Mouse (Mus musculus): ENCODE data around the gene Bmf.

Gene Bmf

GRCm38 (mm10) chr2:118511779-118512417 lies 37.6 kb downstream of the Bmf start:
- no peak for DNase-seq

- DNase-seq = peak; percentile 85
Observed at GRCm38 (mm10) chr2:118510447-118511310, 38.8 kb downstream of the Bmf start.

DNA sequence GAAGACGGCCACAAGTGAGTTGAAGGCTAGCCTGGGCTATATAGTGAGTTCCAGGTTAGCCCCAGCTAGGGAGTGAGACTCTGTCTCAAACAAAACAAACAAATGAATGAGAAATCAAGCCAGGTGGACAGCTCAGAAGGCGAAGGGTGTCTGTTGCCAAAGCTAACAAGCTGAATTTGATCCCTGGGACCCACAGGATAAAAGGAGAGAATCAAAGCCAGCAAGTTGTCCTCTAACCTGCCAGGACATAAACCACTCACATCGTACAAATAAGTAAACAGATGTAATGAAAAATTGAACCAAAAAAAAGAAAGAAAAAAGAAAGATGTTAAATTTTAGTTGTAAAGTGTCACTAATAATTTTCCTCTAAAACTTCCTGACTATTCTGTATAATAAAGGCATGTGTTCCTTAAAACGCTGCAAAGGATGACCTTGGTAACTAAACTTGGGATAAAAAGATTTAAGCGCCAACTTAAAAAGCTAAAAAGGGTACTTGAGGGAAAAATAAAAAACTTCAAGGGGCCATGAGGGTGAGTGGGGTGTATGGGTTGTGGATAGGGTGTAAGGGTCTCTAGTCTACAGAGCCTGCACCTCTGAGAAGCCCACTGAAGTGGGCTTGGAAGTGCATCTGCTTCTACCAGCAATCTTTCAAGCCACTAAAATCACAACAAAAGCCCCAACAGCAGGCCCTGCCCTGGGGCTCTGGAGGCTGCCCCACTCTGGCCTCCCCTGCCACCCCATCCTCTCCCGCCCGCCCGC lies 39.6 kb downstream of the Bmf start:
- DNase-seq = no peak

DNA sequence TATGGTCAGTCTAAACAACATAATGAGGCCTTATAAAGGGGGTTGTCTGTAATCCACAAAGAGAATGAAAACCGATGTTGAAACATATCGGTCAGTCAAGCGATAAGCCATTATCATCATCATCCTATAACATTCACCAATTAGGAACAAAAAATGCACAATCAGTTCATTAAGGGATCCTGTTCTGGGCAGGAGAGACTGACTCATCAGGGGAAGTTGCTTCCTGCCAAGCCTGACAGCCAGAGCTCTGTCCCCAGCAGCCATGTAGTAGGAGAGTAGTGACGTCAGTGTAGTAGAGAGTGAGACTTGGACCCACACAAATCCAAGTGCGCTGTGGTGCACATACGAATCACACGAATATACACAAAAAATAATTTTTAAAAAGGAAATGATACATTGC lies 42.4 kb downstream of the Bmf start:
- DNase-seq = no peak

DNA sequence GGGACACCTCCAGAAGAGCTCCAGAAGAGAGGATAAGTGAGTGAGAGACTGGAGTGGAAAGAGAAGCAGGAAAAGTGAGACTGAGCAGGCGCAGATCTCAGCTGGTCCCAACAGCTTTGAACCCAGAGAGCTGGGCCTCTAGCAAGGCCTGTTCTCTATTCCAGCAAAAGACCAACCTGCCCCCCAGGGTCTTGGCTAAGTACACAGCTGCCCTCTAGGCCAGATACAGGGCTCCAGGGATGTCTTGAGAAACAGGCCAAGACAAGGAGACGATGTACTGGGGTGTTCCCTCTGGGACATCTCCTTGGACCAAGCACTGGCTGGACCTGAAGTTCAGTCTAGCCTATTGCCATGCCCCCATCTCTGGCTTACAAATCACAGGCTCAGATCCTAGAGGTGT lies 49.3 kb downstream of the Bmf start:
- DNase-seq = no peak

- DNase-seq = no peak
Observed at GRCm38 (mm10) chr2:118499135-118499961, 50.1 kb downstream of the Bmf start.

DNA sequence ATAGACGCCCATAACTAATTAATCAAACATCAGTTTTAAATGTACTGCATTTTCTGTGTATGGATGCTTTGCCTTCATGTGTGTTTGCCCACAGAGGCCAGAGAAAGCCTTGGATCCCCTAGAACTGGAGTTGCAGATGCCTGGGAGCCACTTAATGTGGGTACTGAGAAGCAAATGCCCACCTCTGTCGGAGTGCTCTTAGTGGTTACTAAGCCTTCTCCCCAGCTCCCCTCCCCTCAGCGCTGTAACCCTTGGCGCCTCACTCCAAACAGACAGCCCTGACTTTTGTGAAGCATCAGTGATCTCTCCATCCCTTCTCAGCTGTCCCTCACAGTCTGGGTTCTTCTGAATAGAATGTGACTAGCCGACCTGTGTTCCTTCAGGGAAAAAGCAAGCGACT lies 51.0 kb downstream of the Bmf start:
- no peak for DNase-seq

DNA sequence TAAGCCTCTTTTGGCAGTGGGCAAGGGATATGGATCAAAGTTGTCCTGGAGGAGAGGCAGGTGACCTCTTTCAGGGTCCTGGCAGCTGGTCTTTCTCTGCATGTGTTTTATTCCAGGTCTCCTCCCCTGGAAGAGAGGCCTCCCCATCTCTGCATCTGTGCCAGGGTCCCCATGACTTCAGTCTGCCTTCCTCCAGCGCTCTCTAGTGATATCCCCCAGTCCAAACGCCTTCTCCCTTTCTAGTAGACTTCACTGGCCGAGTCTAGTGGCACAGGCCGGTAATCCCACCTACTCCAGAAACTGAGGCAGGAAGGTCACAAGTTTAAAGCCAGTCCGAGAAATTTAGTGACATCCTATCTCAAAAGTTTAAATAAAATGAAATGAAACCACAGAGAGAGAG lies 51.6 kb downstream of the Bmf start:
- no peak for DNase-seq

DNA sequence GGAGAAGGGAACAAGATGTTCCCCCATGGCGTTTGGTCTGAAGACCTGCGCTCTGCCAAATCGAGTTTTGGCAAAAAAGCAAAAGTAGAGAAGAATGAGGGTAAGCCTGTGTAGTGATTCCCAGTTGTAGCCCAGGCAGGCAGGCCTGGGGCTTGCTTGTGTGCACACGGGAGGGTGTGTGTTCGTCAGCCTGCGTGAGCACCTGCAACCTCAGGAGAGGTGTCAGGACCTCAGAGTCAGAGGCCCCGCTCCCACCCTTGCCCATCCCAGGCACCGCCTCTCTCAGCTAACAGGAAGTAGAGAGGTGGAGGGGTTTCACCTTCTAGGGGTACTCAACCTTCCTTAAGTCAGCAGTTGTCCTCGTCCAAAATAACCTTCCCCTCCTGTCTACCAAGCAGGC lies 54.5 kb downstream of the Bmf start:
- DNase-seq = no peak

DNA sequence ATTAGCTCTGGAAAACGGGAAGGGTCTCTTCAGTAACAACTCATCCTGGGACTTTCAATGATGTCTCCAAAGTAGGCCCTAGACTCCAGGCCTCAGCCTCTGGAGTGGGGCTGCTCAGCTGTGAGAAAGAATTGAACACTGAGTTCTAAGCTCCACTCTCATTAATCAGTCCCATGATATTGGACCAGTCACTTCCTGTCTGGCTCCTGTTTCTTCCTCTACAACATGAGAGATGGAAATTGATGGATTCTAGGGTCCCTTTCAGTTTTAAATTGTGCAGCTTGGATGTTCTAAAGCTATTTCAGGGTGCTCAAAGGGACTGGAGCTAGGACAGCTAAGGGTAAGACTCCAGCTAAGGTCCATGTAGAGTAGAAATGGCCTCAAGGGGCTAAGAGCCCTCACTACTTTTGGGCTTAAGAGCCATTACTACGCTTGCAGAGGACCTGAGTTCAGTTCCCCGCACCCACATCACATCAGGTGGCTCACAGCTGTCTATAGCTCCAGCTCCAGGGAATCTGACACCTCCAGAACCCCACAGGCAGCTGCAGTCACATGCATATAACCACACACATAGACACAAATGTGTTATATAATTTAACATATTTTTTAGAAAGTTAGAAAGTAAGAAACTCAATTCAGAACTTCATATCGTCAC lies 57.6 kb downstream of the Bmf start:
- DNase-seq = no peak

DNA sequence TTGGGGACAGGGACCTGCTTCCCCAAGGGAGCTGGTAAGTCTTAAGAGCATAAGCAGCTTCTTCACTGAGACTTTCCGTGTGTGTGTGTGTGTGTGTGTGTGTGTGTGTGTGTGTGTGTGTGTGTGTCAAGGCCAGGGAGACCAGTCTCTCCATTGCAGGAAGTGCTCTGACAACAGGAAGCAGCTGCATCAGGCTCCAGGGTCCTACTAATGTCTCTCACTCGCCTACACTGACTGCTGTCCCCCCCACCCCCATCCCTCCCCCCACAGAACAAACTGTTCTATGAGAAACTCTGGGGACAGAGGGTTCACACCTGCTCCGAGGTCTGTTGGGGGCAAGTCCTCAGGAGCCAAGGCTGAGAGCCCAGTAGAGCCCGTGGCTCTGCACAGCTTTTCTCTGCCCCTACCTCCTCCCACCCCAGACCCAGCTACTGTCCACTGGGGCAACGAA lies 58.2 kb downstream of the Bmf start:
- no peak for DNase-seq

DNA sequence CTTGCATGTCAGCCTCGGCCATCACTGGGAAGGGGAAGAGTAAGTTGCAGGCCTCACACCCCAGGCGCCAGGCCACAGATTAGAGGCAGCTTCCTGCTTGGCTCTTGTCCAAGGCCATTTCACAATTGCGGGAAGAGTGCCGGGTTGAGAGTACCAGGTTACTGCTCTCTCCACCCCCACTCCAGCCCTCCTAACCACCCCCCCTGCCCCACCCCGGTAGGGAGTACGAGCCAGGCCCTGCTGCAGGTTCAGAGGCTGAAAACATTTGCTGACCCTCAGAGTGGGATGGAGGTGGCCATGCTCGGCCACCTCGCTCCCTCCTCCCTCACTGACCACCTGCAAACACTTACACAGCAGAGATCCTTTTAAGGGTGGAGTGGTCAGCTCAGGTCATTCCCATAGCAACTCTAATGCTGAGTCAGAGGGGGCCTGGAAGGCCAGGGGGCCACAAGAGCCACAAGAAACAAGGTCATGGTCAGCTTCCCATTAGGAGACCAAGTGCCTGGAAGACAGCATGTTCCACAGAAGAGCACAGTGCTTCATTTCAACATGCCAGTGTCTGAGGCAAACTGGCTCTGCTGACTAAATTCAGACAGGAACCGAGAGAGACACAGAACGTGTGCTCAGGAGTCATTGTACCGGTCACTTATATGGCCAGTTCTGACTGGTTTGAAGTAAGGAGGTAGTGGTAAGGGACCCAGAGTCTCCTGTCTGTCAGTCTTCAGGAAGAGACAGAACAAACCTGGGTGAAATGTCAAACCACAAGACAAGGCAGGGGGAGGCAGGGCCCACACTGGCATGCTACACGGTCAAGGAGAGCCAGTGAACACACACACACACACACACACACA lies 59.0 kb downstream of the Bmf start:
- no peak for DNase-seq

GRCm38 (mm10) chr2:118487806-118488205 lies 61.7 kb downstream of the Bmf start:
- DNase-seq = no peak

DNA sequence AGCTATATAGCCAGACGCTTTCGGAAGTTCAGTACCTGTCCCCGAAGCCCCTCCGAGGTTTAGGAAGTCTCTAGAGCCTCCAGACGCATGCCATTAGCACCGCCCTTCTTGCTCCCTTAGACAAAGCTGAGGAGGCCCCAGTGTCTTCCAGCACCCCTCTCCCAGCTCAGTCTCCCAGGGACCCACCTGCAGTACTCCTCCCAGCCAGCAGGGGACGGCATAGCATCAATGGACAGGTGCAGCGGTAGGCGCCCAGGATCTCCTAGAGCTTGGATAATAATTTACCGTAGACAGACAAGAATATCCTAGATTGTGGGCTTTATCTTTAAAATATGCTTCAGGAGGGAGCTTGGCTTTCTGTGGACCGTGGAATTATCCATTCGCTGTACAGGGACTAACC lies 62.6 kb downstream of the Bmf start:
- DNase-seq = peak; percentile 81

DNA sequence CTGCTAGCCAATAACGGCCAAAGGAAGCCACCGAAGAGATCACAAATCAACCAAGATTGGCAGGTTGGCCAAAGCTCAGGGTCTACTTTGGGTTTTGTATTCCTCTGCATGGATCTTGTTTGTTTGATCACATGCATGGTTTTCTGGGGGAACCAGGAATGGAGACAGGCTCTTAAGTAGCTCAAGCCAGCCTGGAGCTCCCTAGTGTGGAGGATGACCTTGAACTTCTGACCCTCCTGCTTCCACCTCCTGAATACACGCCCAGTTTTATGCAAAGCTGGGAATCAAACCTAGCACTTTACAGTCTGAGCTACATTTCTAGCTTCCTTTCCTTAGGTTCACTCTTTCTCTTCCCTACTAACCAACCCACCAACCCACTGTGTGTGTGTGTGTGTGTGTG lies 64.1 kb downstream of the Bmf start:
- DNase-seq = no peak

GRCm38 (mm10) chr2:118484386-118484898 lies 65.0 kb downstream of the Bmf start:
- no peak for DNase-seq

- no peak for DNase-seq
Observed at GRCm38 (mm10) chr2:118483032-118483431, 66.5 kb downstream of the Bmf start.

DNA sequence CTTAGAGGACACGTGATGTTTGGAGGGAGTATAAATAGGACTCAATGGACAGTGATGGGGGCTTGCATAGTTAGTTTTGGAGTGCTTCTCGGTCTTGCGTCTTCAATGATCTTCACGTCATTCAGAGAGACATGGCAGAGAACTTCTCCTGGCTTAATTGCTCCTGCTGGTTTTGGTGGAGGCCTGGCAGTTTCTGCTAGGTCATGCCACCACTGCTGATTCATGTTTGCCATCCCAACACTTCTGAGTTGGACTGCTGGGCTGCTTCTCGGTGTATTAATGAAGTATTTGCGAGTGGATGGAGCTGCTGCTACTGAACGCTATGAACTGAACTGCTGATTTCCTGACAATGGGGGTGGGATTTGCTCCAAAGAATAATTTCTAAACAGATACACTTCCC lies 68.6 kb downstream of the Bmf start:
- no peak for DNase-seq

DNA sequence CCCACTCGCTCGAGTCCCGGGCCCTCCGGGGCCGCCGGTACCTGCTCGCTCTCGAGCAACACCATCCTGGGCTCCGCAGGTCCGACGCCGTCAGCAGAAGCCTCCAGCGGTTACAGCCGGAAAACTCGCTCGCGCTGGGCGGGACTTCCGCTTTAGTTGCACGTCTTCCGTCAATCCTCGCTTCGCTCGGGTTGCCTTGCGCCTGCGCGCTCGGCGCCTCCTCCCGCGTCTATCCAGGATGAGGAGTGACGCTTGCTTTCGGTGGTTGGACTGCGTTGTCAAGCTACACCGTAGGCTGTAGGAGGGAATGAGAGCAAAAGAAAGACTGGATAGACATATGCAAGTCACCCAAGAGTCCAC lies 70.0 kb downstream of the Bmf start, which contains the start of gene Srp14:
TSS of gene Srp14 (minus strand) at position 162 of the 360 bp plus-strand sequence.
- peak; percentile 90 for DNase-seq

GRCm38 (mm10) chr2:118478833-118479549 lies 70.5 kb downstream of the Bmf start:
- DNase-seq = peak; percentile 14
